Mouse (Mus musculus) myocyte (in vitro differentiated cells): ENCODE data around the gene Mdfic.

Experiments
- MAX ChIP-seq: IDR thresholded peaks from one replicate; pipeline ENCODE4 v1.6.1; 2011; ENCODE audit warnings: low read depth, mild to moderate bottlenecking, control low read depth
- MYOD1 ChIP-seq, 3 experiments: IDR thresholded peaks; one replicate each; pipeline ENCODE4 v1.6.1; 2011; ENCODE audit warnings: control low read depth in 2 of 3, low read depth in 2 of 3, mild to moderate bottlenecking in 2 of 3, moderate library complexity in 1 of 3; ENCODE audit not compliant: insufficient read length in 2 of 3, control insufficient read depth in 1 of 3
- POLR2A ChIP-seq: IDR thresholded peaks from one replicate; pipeline ENCODE4 v1.6.1; 2011; ENCODE audit warnings: low read depth, mild to moderate bottlenecking, control low read depth, moderate library complexity; ENCODE audit not compliant: insufficient read length

- TF ChIP-seq POLR2A: no peak
- TF ChIP-seq MYOD1 (IDR thresholded peaks at IDR 0.05; ENCODE audit: control insufficient read depth in 1 of 3, insufficient read length in 2 of 3, low read depth in 2 of 3): no peak
- no peak for TF ChIP-seq MAX
These were observed 47.0 kb downstream of the Mdfic start for GRCm38 (mm10) chr6:15767460-15767859.
